Mouse (Mus musculus): Measurements from ENCODE around the gene Thnsl2.

GRCm38 (mm10) chr6:71193151-71193740, 49.0 kb upstream of the Thnsl2 start:
- TF ChIP-seq MXI1 (IDR thresholded peaks at IDR 0.05; ENCODE audit: low read depth, low read length) (no peak), MYC (IDR thresholded peaks at IDR 0.05; ENCODE audit: low read depth, low read length) (no peak), EP300 (IDR thresholded peaks at IDR 0.05; ENCODE audit: low read depth in 1 of 2, low read length in 2 of 2) (no peak), MAFK (IDR thresholded peaks at IDR 0.05; ENCODE audit: borderline replicate concordance, low read depth, low read length) (no peak), CTCF (IDR thresholded peaks at IDR 0.05 in 2 of 3, conservative IDR thresholded peaks at IDR 0.05 in 1 of 3; ENCODE audit: control insufficient read depth in 1 of 3, insufficient read depth in 1 of 3, low read depth in 2 of 3, low read length in 3 of 3, poor library complexity in 1 of 3, severe bottlenecking in 1 of 3) (no peak), RAD21 (IDR thresholded peaks at IDR 0.05; ENCODE audit: low read depth, low read length) (no peak)

Data from MEL (cell line).